Mouse (Mus musculus): ENCODE measurements around the gene Ndrg3. TPM values are rescaled to one million over a fixed set of nuclear protein-coding genes. Genes with fewer than 3 reads are reported as not detected.
"Not testable (repeated sequence)": the region's sequence is repeated elsewhere in the genome, so short reads cannot be mapped to it uniquely, and the experiment has no call there.

Ndrg3 gene
- polyA plus RNA-seq, 1 experiment from 2014 or later: 48.2 TPM

DNA sequence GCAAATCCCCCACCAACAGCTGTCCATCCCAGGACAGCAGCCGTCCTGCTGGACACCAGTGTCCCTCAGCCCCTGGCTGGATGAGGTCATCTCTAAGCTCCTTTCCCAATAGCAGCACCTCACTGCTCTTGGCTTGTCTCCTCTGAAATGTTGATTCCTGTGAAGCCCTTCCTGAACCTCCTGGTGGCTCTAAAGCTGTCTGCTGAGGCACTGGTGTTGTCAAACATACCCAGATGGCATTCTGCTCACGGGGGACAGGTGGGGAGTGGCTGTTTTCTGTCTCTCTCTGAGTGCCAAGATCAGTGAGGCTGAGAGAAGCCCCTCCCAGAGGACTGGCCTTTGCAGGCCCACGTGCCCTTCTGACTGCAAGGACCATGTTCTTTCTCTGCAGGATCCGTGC, 85.9 kb downstream of the Ndrg3 start:
- WGBS: 40% methylated on average over 4 of the region's 4 CpGs
- not testable (repeated sequence) for H3K9me3 ChIP-seq (ENCODE audit: control insufficient read depth, low read length); DNase-seq (ENCODE audit: low spot score); ATAC-seq (ENCODE audit: low FRiP score); H3K4me1 ChIP-seq (replicated peaks; ENCODE audit: control insufficient read depth, insufficient read depth, low read length); H3K36me3 ChIP-seq (ENCODE audit: control insufficient read depth, insufficient read depth, low read length); H3K4me3 ChIP-seq (ENCODE audit: low read depth, low read length); H3K9ac ChIP-seq (ENCODE audit: low read depth, low read length); H3K27ac ChIP-seq (ENCODE audit: low read depth, low read length); H3K4me2 ChIP-seq (replicated peaks; ENCODE audit: low read depth, low read length); H3K27me3 ChIP-seq (ENCODE audit: control insufficient read depth, insufficient read depth, low read length)

DNA sequence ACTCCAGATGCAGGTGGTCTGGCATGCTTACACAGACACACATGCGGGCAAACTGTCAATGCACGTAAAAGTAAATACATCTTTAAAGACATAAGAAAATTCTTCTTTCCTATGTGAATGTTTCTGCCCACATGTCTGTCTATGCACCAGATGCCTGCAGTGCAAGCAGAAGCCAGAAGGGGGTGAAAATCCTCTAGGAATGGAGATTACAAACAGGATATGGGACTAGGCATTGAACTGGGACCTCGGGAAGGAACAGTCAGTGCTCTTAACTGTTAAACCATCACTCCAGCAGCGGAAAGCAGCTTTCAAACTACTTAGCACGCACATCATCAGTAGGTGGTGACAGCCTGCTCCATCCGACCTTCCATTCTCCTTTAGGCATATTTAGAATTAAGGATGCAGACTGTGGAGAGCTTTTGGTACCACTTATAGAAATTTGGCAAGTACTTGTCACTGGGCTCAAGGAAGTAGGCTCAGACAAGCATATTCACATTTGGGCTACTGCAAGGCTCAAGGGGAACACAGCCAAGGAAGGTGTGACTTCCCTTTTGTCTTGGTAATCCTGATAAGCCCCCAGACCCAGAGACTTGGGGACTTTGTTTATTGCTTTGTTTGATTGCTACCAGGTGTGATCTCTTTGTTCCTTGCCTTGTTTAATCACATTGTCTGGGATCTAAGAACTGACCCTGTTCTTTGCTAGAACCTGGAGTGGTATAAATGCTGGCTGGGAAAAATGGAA, 86.7 kb downstream of the Ndrg3 start:
- no peaks in the 10 kb centered on the region for H3K9me3 ChIP-seq (ENCODE audit: control insufficient read depth, low read length)
- H3K27me3 ChIP-seq (ENCODE audit: control insufficient read depth, insufficient read depth, low read length): no peaks in the 10 kb centered on the region
- DNase-seq (ENCODE audit: low spot score): peak; percentile 74
- no peak for ATAC-seq (ENCODE audit: low FRiP score)
- no peaks in the 10 kb centered on the region for H3K36me3 ChIP-seq (ENCODE audit: control insufficient read depth, insufficient read depth, low read length)
- H3K4me3 ChIP-seq (ENCODE audit: low read depth, low read length): no peak overlapping the region
- H3K9ac ChIP-seq (ENCODE audit: low read depth, low read length): no peak overlapping the region
- WGBS: 31% methylated on average over 6 of the region's 6 CpGs
- H3K27ac ChIP-seq (ENCODE audit: low read depth, low read length): no peak overlapping the region
- H3K4me1 ChIP-seq (replicated peaks; ENCODE audit: control insufficient read depth, insufficient read depth, low read length): no peaks in the 10 kb centered on the region
- no peak overlapping the region for H3K4me2 ChIP-seq (replicated peaks; ENCODE audit: low read depth, low read length)

DNA sequence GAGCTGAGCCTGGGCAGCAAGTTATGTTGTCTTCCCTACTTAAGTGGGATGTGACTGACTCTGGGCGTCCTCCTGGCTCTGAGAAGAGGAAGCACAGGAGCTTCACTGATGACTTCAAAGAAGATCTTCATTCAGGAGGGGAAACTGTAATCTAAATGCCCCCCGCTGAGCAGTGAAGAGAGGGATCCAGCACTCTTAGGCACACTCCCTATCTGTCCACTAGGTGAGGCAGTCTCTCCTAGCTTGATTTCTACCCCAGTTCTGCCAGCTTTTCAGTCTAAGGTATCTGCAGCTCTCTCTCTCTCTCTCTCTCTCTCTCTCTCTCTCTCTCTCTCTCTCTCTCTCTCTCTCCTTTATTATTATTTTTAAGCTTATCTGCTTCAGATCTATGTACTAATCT, 88.5 kb downstream of the Ndrg3 start:
- Histone ChIP-seq H3K9me3 (ENCODE audit: control insufficient read depth, low read length) (no peaks in the 10 kb centered on the region), H3K36me3 (ENCODE audit: control insufficient read depth, insufficient read depth, low read length) (no peaks in the 10 kb centered on the region), H3K4me2 (replicated peaks; ENCODE audit: low read depth, low read length) (no peak overlapping the region), H3K27me3 (ENCODE audit: control insufficient read depth, insufficient read depth, low read length) (no peaks in the 10 kb centered on the region), H3K9ac (ENCODE audit: low read depth, low read length) (no peak overlapping the region), H3K4me3 (ENCODE audit: low read depth, low read length) (no peak overlapping the region), H3K27ac (ENCODE audit: low read depth, low read length) (no peak overlapping the region), H3K4me1 (replicated peaks; ENCODE audit: control insufficient read depth, insufficient read depth, low read length) (no peaks in the 10 kb centered on the region)
- DNase-seq (ENCODE audit: low spot score): no peak
- WGBS: 34% methylated on average over 2 of the region's 2 CpGs
- no peak for ATAC-seq (ENCODE audit: low FRiP score)

DNA sequence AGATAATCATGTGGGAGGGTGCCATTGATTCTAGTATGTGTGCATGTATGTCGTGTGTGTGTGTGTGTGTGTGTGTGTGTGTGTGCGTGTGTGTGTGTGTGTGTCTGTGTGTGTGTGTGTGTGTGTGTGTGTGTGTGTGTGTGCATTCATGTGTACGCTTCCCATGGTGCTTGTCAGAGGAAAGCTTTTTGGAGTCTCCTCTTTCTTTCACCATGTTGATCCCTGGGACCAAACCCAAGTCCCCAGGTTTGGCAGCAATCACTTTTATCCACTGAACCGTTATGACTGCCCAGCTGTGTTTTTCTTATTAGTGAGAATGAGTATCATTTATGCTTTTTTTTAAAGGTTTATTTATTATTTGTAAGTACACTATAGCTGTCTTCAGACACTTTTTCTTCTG, 89.4 kb downstream of the Ndrg3 start:
- H3K36me3 ChIP-seq (ENCODE audit: control insufficient read depth, insufficient read depth, low read length); ATAC-seq (ENCODE audit: low FRiP score); H3K9me3 ChIP-seq (ENCODE audit: control insufficient read depth, low read length); H3K4me1 ChIP-seq (replicated peaks; ENCODE audit: control insufficient read depth, insufficient read depth, low read length); H3K9ac ChIP-seq (ENCODE audit: low read depth, low read length); H3K4me3 ChIP-seq (ENCODE audit: low read depth, low read length); DNase-seq (ENCODE audit: low spot score); H3K27me3 ChIP-seq (ENCODE audit: control insufficient read depth, insufficient read depth, low read length); H3K4me2 ChIP-seq (replicated peaks; ENCODE audit: low read depth, low read length); H3K27ac ChIP-seq (ENCODE audit: low read depth, low read length): not testable (repeated sequence)
- 77% methylated on average over 4 of the region's 4 CpGs for WGBS

DNA sequence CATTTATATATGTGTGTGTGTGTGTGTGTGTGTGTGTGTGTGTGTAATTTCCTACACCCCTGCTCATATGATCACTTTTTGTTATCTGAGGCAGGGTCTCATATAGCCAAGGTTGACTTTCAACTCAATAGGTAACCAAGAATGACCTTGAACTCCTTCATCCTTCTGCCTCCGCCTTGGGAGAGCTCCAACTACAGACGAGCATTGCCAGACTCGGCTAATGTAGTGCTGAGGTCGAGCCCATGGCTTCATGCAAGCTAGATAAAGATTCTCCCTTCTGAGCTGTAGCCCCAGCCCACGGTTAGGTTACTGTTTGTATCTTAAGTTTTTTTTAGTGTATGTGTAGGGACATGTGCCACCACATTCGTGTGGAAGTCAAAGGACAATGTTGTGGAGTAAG, 90.0 kb downstream of the Ndrg3 start:
- WGBS: 85% methylated on average over 6 of the region's 6 CpGs
- H3K9me3 ChIP-seq (ENCODE audit: control insufficient read depth, low read length): no peaks in the 10 kb centered on the region
- H3K27me3 ChIP-seq (ENCODE audit: control insufficient read depth, insufficient read depth, low read length): no peaks in the 10 kb centered on the region
- no peaks in the 10 kb centered on the region for H3K4me1 ChIP-seq (replicated peaks; ENCODE audit: control insufficient read depth, insufficient read depth, low read length)
- H3K9ac ChIP-seq (ENCODE audit: low read depth, low read length): no peak overlapping the region
- ATAC-seq (ENCODE audit: low FRiP score) (no peak), DNase-seq (ENCODE audit: low spot score) (no peak)
- no peaks in the 10 kb centered on the region for H3K36me3 ChIP-seq (ENCODE audit: control insufficient read depth, insufficient read depth, low read length)
- H3K4me2 ChIP-seq (replicated peaks; ENCODE audit: low read depth, low read length): no peak overlapping the region
- H3K4me3 ChIP-seq (ENCODE audit: low read depth, low read length): no peak overlapping the region
- H3K27ac ChIP-seq (ENCODE audit: low read depth, low read length): no peak overlapping the region

DNA sequence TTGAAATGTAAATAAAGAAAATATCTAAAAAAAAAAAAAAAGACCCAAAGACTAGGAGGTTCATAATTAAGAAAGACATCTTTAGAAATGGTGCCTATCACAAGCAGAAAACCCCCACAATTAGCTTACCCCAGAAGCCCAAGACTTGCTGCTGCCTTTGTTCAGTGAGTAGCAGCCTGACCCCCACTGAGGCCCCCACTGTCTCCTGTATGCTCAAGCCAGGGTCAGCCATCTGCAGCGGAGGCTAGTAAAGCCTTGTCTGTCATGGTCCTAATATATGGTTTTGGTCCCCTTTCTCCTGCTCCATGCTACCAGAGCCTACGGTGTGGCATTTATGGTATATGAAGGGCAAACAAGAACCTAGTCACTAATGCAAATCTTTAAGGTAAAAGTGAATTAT, 90.5 kb downstream of the Ndrg3 start:
- 72% methylated on average over 2 of the region's 2 CpGs for WGBS
- ATAC-seq (ENCODE audit: low FRiP score): no peak
- Histone ChIP-seq H3K27ac (ENCODE audit: low read depth, low read length) (no peak overlapping the region), H3K36me3 (ENCODE audit: control insufficient read depth, insufficient read depth, low read length) (no peaks in the 10 kb centered on the region), H3K9ac (ENCODE audit: low read depth, low read length) (no peak overlapping the region), H3K9me3 (ENCODE audit: control insufficient read depth, low read length) (no peaks in the 10 kb centered on the region), H3K4me3 (ENCODE audit: low read depth, low read length) (no peak overlapping the region), H3K4me2 (replicated peaks; ENCODE audit: low read depth, low read length) (no peak overlapping the region), H3K4me1 (replicated peaks; ENCODE audit: control insufficient read depth, insufficient read depth, low read length) (no peaks in the 10 kb centered on the region), H3K27me3 (ENCODE audit: control insufficient read depth, insufficient read depth, low read length) (no peaks in the 10 kb centered on the region)
- DNase-seq (ENCODE audit: low spot score): no peak

DNA sequence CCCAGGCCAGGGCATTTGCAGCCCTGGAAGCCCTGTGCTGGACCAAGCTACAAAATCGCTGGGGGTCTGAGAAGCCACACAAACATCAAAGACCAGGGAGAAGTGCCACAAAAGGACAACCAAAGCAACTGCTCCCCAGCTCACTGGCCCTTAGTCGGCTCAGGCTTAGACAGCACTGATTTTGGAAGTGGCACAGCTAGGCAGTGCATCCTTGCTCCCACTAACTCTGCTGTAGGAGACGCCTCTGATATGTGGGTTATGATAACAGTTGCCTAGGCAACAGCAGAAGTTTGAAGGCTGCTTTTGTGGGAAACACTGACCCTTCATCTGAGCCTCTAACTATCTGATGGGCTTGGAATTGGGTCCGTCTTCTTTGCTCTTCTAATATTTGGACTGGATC, 92.7 kb downstream of the Ndrg3 start:
- H3K9me3 ChIP-seq (ENCODE audit: control insufficient read depth, low read length): no peaks in the 10 kb centered on the region
- H3K27me3 ChIP-seq (ENCODE audit: control insufficient read depth, insufficient read depth, low read length): no peaks in the 10 kb centered on the region
- H3K36me3 ChIP-seq (ENCODE audit: control insufficient read depth, insufficient read depth, low read length): no peaks in the 10 kb centered on the region
- no peak overlapping the region for H3K9ac ChIP-seq (ENCODE audit: low read depth, low read length)
- 71% methylated on average over 4 of the region's 4 CpGs for WGBS
- ATAC-seq (ENCODE audit: low FRiP score) (no peak), DNase-seq (ENCODE audit: low spot score) (no peak)
- H3K27ac ChIP-seq (ENCODE audit: low read depth, low read length): no peak overlapping the region
- no peak overlapping the region for H3K4me2 ChIP-seq (replicated peaks; ENCODE audit: low read depth, low read length)
- no peak overlapping the region for H3K4me3 ChIP-seq (ENCODE audit: low read depth, low read length)
- no peaks in the 10 kb centered on the region for H3K4me1 ChIP-seq (replicated peaks; ENCODE audit: control insufficient read depth, insufficient read depth, low read length)

DNA sequence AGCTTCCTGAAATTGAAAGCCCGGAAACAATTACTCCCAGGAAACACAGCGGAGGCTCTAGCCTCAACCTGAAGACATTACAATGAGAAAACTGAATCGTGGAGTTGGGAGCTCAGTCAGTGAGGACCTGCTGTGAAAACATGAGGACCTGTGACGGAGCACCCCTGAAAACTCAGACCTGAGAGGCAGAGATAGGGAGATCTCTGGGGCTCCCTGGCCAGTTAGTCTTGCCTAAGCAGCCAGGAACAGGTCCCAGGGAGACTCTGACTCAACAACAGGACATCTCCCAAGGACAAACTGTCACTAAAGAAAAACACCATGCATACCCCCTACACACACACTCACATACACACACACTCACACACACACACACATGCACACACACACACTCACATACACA, 93.5 kb downstream of the Ndrg3 start:
- no peak for DNase-seq (ENCODE audit: low spot score)
- no peaks in the 10 kb centered on the region for H3K9me3 ChIP-seq (ENCODE audit: control insufficient read depth, low read length)
- WGBS: 87% methylated on average over 4 of the region's 4 CpGs
- no peaks in the 10 kb centered on the region for H3K36me3 ChIP-seq (ENCODE audit: control insufficient read depth, insufficient read depth, low read length)
- no peak overlapping the region for H3K27ac ChIP-seq (ENCODE audit: low read depth, low read length)
- no peaks in the 10 kb centered on the region for H3K27me3 ChIP-seq (ENCODE audit: control insufficient read depth, insufficient read depth, low read length)
- H3K9ac ChIP-seq (ENCODE audit: low read depth, low read length): no peak overlapping the region
- no peak overlapping the region for H3K4me2 ChIP-seq (replicated peaks; ENCODE audit: low read depth, low read length)
- no peaks in the 10 kb centered on the region for H3K4me1 ChIP-seq (replicated peaks; ENCODE audit: control insufficient read depth, insufficient read depth, low read length)
- no peak overlapping the region for H3K4me3 ChIP-seq (ENCODE audit: low read depth, low read length)
- no peak for ATAC-seq (ENCODE audit: low FRiP score)

DNA sequence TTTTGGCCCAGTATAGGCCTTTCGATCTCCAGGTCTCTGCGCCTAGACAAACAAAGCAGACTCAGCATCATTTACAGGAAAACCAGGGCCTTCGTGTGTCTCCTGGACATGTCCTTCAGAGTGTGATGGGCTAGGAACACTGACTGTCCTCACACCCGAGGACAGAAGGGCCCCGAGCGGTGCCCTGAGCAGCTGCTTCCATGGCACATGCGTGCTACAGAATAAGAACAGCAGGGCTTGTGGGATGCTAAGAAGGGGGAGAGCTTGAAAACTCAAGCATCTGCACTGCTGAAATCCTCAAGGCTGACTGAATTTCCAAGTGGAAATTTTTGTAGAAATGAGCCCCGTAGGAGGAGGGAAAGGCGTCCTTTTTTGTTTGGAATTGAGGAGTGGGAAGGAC, 94.8 kb downstream of the Ndrg3 start:
- no peaks in the 10 kb centered on the region for H3K36me3 ChIP-seq (ENCODE audit: control insufficient read depth, insufficient read depth, low read length)
- WGBS: 85% methylated on average over 9 of the region's 9 CpGs
- H3K9me3 ChIP-seq (ENCODE audit: control insufficient read depth, low read length): no peaks in the 10 kb centered on the region
- H3K4me2 ChIP-seq (replicated peaks; ENCODE audit: low read depth, low read length): no peak overlapping the region
- DNase-seq (ENCODE audit: low spot score): no peak
- no peak for ATAC-seq (ENCODE audit: low FRiP score)
- H3K4me1 ChIP-seq (replicated peaks; ENCODE audit: control insufficient read depth, insufficient read depth, low read length): no peaks in the 10 kb centered on the region
- H3K27me3 ChIP-seq (ENCODE audit: control insufficient read depth, insufficient read depth, low read length): no peaks in the 10 kb centered on the region
- H3K27ac ChIP-seq (ENCODE audit: low read depth, low read length): no peak overlapping the region
- H3K9ac ChIP-seq (ENCODE audit: low read depth, low read length): no peak overlapping the region
- H3K4me3 ChIP-seq (ENCODE audit: low read depth, low read length): no peak overlapping the region
